Mouse (Mus musculus) hindbrain, embryonic 13.5 days (tissue): ENCODE results near the gene Tns1. TPM values are rescaled to one million over a fixed set of nuclear protein-coding genes. Genes with fewer than 3 reads are reported as not detected.

Experiments
- ATAC-seq: fragments of 200-750 bp; cut with Nextera tagmentation; 2 replicates; pipeline ENCODE4 v1.8.0; 2017; ENCODE audit warnings: moderate TSS enrichment; ENCODE audit not compliant: low FRiP score
- H3K27ac ChIP-seq: fragments of 300-500 bp; sonication (generic); 2 replicates; pipeline ENCODE4 v1.5.1; 2015; ENCODE audit warnings: inconsistent platforms, mild to moderate bottlenecking, moderate library complexity
- H3K27me3 ChIP-seq: fragments of 300-500 bp; sonication (generic); 2 replicates; pipeline ENCODE4 v1.6.1; 2015; ENCODE audit warnings: mild to moderate bottlenecking, inconsistent platforms
- H3K36me3 ChIP-seq: fragments of 300-500 bp; sonication (generic); 2 replicates; pipeline ENCODE4 v1.6.1; 2015; ENCODE audit warnings: mild to moderate bottlenecking, inconsistent platforms
- H3K4me1 ChIP-seq: fragments of 300-500 bp; sonication (generic); replicated peaks from 2 replicates; pipeline ENCODE4 v1.6.1; 2015; ENCODE audit warnings: inconsistent platforms
- H3K4me2 ChIP-seq: fragments of 300-500 bp; sonication (generic); 2 replicates; pipeline ENCODE4 v1.6.1; 2015; ENCODE audit warnings: inconsistent platforms, mild to moderate bottlenecking, moderate library complexity
- H3K4me3 ChIP-seq: fragments of 300-500 bp; sonication (generic); 2 replicates; pipeline ENCODE4 v1.5.1; 2015; ENCODE audit warnings: mild to moderate bottlenecking, inconsistent platforms
- H3K9ac ChIP-seq: fragments of 300-500 bp; sonication (generic); 2 replicates; pipeline ENCODE4 v1.6.1; 2015; ENCODE audit warnings: mild to moderate bottlenecking, inconsistent platforms
- H3K9me3 ChIP-seq: fragments of 300-500 bp; sonication (generic); 2 replicates; pipeline ENCODE4 v1.6.1; 2016; ENCODE audit warnings: inconsistent platforms
- WGBS: fragments of 180-500 bp; shearing (Covaris S2); methylation state at CpG from one replicate; pipeline ENCODE4 v1.1.7; 2015; 5-methylcytosine and 5-hydroxymethylcytosine counted together
- polyA plus RNA-seq: library from polyadenylated mRNA; unstranded; fragments of >200 nt; fragmentation: Nextera tagmentation; extraction: Ambion mirVana; gene quantifications from 2 replicates; pipeline ENCODE4 v1.2.1, GENCODE M21; 2015

Gene Tns1
- polyA plus RNA-seq, 1 experiment from 2014 or later: 10.3 TPM

- no peak overlapping the region for H3K4me2 ChIP-seq
- no peaks in the 10 kb centered on the region for H3K27me3 ChIP-seq
- H3K4me1 ChIP-seq: peaks cover 13% of the 10 kb centered on the region
- WGBS: 83% methylated on average over 3 of the region's 3 CpGs
- ATAC-seq: no peak
- H3K36me3 ChIP-seq: no peaks in the 10 kb centered on the region
- no peak overlapping the region for H3K27ac ChIP-seq
- no peak overlapping the region for H3K9ac ChIP-seq
- H3K9me3 ChIP-seq: no peaks in the 10 kb centered on the region
- H3K4me3 ChIP-seq: no peak overlapping the region
Measured at GRCm38 (mm10) chr1:73936537-73936936, 187.7 kb downstream of the Tns1 start.

DNA sequence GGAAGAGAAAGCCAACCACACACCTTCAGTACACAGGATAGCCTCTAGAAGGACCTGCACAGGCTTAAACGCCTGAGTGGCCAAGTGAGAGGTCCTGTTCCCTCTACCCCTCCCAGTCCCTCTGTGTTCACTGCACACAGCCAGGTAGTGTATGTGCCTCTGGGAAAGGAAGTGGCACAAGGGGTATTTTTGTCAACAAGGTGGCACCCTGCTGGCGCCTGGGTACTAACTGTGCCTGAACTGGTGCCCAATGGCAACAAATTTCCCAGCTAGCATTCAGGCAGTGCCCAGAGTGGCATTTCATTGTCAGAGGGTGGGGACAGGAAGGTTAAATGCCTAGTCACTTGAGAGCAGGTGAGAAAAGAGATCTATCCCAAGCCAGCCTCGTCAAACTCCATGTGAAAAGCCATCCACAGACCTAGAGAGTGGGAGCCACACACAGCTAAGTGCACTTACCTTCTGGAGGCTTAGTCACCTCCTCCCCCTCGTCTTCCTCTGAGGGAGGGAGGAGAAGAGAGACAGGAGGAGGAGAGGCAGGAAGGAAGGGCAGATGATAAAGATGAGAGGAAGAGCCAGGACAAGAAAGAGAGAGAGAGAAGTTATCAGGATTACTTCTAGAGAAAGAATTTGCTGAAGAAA, 188.7 kb downstream of the Tns1 start:
- WGBS: 76% methylated on average over 4 of the region's 4 CpGs
- no peaks in the 10 kb centered on the region for H3K36me3 ChIP-seq
- H3K4me2 ChIP-seq: no peak overlapping the region
- peaks cover 13% of the 10 kb centered on the region for H3K4me1 ChIP-seq
- no peak for ATAC-seq
- H3K9ac ChIP-seq: no peak overlapping the region
- no peaks in the 10 kb centered on the region for H3K9me3 ChIP-seq
- no peak overlapping the region for H3K4me3 ChIP-seq
- no peak overlapping the region for H3K27ac ChIP-seq
- no peaks in the 10 kb centered on the region for H3K27me3 ChIP-seq

DNA sequence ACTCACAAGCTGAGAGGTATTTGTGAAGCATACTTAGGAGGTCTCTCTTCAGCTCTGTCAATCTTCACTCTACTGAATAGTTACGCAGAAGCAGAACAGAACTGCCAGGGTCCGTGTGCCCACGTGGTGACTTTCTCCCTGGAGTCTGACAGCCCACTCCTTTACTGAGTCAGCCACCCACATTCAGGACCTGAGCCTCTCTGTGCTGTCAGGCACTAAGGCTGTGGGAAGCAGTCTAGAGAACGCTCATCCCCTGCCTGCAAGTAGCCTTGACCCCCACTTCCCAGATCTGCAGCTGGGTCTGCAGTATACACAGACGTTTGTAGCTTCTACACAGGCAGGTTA, 191.1 kb downstream of the Tns1 start:
- no peaks in the 10 kb centered on the region for H3K9me3 ChIP-seq
- H3K9ac ChIP-seq: no peak overlapping the region
- H3K27ac ChIP-seq: peak overlapping the region; percentile 46; the same call in 1 of the 2 replicates
- H3K4me3 ChIP-seq: no peak overlapping the region
- ATAC-seq: no peak
- peaks cover 13% of the 10 kb centered on the region for H3K4me1 ChIP-seq
- no peaks in the 10 kb centered on the region for H3K27me3 ChIP-seq
- no peaks in the 10 kb centered on the region for H3K36me3 ChIP-seq
- no peak overlapping the region for H3K4me2 ChIP-seq
- WGBS: 72% methylated on average over 5 of the region's 5 CpGs

GRCm38 (mm10) chr1:73932421-73933145, 191.7 kb downstream of the Tns1 start:
- Histone ChIP-seq H3K4me2 (no peak overlapping the region), H3K4me3 (no peak overlapping the region), H3K4me1 (peaks cover 13% of the 10 kb centered on the region; the same call in 1 of the 2 replicates), H3K27me3 (no peaks in the 10 kb centered on the region), H3K9ac (no peak overlapping the region), H3K9me3 (no peaks in the 10 kb centered on the region), H3K27ac (peak overlapping the region; percentile 46; the same call in 1 of the 2 replicates), H3K36me3 (no peaks in the 10 kb centered on the region)
- no peak for ATAC-seq
- 69% methylated on average over 10 of the region's 10 CpGs for WGBS

GRCm38 (mm10) chr1:73931851-73932250, 192.4 kb downstream of the Tns1 start:
- Histone ChIP-seq H3K4me2 (no peak overlapping the region), H3K9me3 (no peaks in the 10 kb centered on the region), H3K4me3 (no peak overlapping the region), H3K9ac (no peak overlapping the region), H3K36me3 (no peaks in the 10 kb centered on the region), H3K4me1 (peaks cover 13% of the 10 kb centered on the region; the same call in 1 of the 2 replicates), H3K27ac (no peak overlapping the region), H3K27me3 (no peaks in the 10 kb centered on the region)
- no peak for ATAC-seq
- WGBS: 76% methylated on average over 5 of the region's 5 CpGs

GRCm38 (mm10) chr1:73930411-73931134, 193.7 kb downstream of the Tns1 start:
- 87% methylated on average over 8 of the region's 8 CpGs for WGBS
- Histone ChIP-seq H3K36me3 (no peaks in the 10 kb centered on the region), H3K4me3 (no peak overlapping the region), H3K4me2 (no peak overlapping the region), H3K4me1 (peaks cover 13% of the 10 kb centered on the region; the same call in 1 of the 2 replicates), H3K27me3 (no peaks in the 10 kb centered on the region), H3K9ac (no peak overlapping the region), H3K9me3 (no peaks in the 10 kb centered on the region), H3K27ac (no peak overlapping the region)
- no peak for ATAC-seq

DNA sequence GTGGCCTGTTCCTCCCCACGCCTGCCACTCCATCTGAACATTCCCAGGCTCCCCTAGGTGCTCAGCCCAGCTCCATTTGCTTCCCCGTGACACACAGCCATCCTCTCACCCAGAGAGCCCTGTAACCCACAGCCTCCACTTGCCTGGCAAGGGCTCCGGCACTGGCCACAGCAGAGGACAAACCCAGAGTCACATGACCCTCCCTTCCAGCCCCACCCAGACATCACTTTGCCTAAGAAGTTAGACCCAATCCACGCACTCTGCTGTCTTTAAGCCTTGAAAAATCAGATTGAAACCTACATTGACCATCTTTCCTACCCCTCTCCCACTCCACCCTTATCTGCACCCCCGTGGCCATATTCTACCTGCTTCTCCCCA, 194.3 kb downstream of the Tns1 start:
- Histone ChIP-seq H3K9ac (no peak overlapping the region), H3K27ac (no peak overlapping the region), H3K27me3 (no peaks in the 10 kb centered on the region), H3K4me3 (no peak overlapping the region), H3K9me3 (no peaks in the 10 kb centered on the region), H3K36me3 (peaks cover 5% of the 10 kb centered on the region), H3K4me2 (no peak overlapping the region), H3K4me1 (peaks cover 13% of the 10 kb centered on the region; the same call in 1 of the 2 replicates)
- WGBS: 85% methylated on average over 5 of the region's 5 CpGs
- no peak for ATAC-seq

GRCm38 (mm10) chr1:73929211-73929951, 194.9 kb downstream of the Tns1 start:
- no peak overlapping the region for H3K27ac ChIP-seq
- H3K9me3 ChIP-seq: no peaks in the 10 kb centered on the region
- no peaks in the 10 kb centered on the region for H3K27me3 ChIP-seq
- H3K4me1 ChIP-seq: peaks cover 13% of the 10 kb centered on the region; the same call in 1 of the 2 replicates
- no peak overlapping the region for H3K9ac ChIP-seq
- WGBS: 56% methylated on average over 15 of the region's 15 CpGs
- no peak overlapping the region for H3K4me2 ChIP-seq
- ATAC-seq: no peak
- no peak overlapping the region for H3K4me3 ChIP-seq
- peaks cover 11% of the 10 kb centered on the region for H3K36me3 ChIP-seq

GRCm38 (mm10) chr1:73928385-73928784, 195.9 kb downstream of the Tns1 start:
- Histone ChIP-seq H3K36me3 (peaks cover 14% of the 10 kb centered on the region), H3K9me3 (no peaks in the 10 kb centered on the region), H3K4me1 (peaks cover 13% of the 10 kb centered on the region; the same call in 1 of the 2 replicates), H3K9ac (no peak overlapping the region), H3K4me2 (no peak overlapping the region), H3K4me3 (no peak overlapping the region), H3K27ac (no peak overlapping the region), H3K27me3 (no peaks in the 10 kb centered on the region)
- no peak for ATAC-seq
- WGBS: 94% methylated on average over 8 of the region's 8 CpGs

- Histone ChIP-seq H3K9me3 (no peaks in the 10 kb centered on the region), H3K4me3 (no peak overlapping the region), H3K36me3 (peaks cover 14% of the 10 kb centered on the region), H3K27me3 (no peaks in the 10 kb centered on the region), H3K9ac (no peak overlapping the region), H3K4me2 (no peak overlapping the region), H3K27ac (no peak overlapping the region), H3K4me1 (peaks cover 9% of the 10 kb centered on the region; the same call in 1 of the 2 replicates)
- ATAC-seq: no peak
- 82% methylated on average over 15 of the region's 15 CpGs for WGBS
Measured at GRCm38 (mm10) chr1:73927819-73928218, 196.4 kb downstream of the Tns1 start.

- H3K4me2 ChIP-seq: no peak overlapping the region
- H3K27ac ChIP-seq: no peak overlapping the region
- peaks cover 14% of the 10 kb centered on the region for H3K36me3 ChIP-seq
- no peaks in the 10 kb centered on the region for H3K4me1 ChIP-seq
- WGBS: 59% methylated on average over 7 of the region's 7 CpGs
- no peaks in the 10 kb centered on the region for H3K9me3 ChIP-seq
- H3K4me3 ChIP-seq: no peak overlapping the region
- no peak overlapping the region for H3K9ac ChIP-seq
- ATAC-seq: no peak
- H3K27me3 ChIP-seq: no peaks in the 10 kb centered on the region
Measured at GRCm38 (mm10) chr1:73926279-73926678, 198.0 kb downstream of the Tns1 start.
